Mouse (Mus musculus) common myeloid progenitor, adult 5-6 weeks (primary cell): ENCODE measurements around the gene Abhd4. TPM values are rescaled to one million over a fixed set of nuclear protein-coding genes. Genes with fewer than 3 reads are reported as not detected.
"Not testable (repeated sequence)": the region's sequence is repeated elsewhere in the genome, so short reads cannot be mapped to it uniquely, and the experiment has no call there.

Experiments
- ATAC-seq: replicated peaks from 2 replicates; pipeline ENCODE4 v1.8.0; 2016; ENCODE audit warnings: low read depth, mild to moderate bottlenecking, moderate TSS enrichment, inconsistent platforms; ENCODE audit not compliant: poor library complexity, severe bottlenecking
- total RNA-seq: library from RNA; stranded (forward); fragments of 200-1000, 187-1606 nt; gene quantifications from 2 replicates; pipeline ENCODE4 v1.2.3, GENCODE M21; 2017

Abhd4 gene
- total RNA-seq, 1 experiment from 2014 or later, result 31.5 TPM

- ATAC-seq, result no peak
Observed at GRCm38 (mm10) chr14:54221641-54222040, 32.3 kb upstream of the Abhd4 start.

GRCm38 (mm10) chr14:54222289-54222727 is 31.7 kb upstream of the Abhd4 start:
- 0 out of 2 replicates have a peak, but pooled peaks have one; percentile 16 for ATAC-seq

- no peak for ATAC-seq
Observed at GRCm38 (mm10) chr14:54223315-54224063, 30.5 kb upstream of the Abhd4 start.

GRCm38 (mm10) chr14:54224064-54224417 is 29.9 kb upstream of the Abhd4 start:
- ATAC-seq, result no peak

- ATAC-seq, result peak; percentile 55
Observed at GRCm38 (mm10) chr14:54224484-54225467, 29.2 kb upstream of the Abhd4 start.

- no peak for ATAC-seq
Observed at GRCm38 (mm10) chr14:54225725-54226124, 28.3 kb upstream of the Abhd4 start.

GRCm38 (mm10) chr14:54226911-54227811 is 26.8 kb upstream of the Abhd4 start:
- peak; percentile 66 for ATAC-seq

- peak; percentile 40 for ATAC-seq
Observed at GRCm38 (mm10) chr14:54227911-54228451, 26.0 kb upstream of the Abhd4 start.

GRCm38 (mm10) chr14:54228501-54228900 is 25.5 kb upstream of the Abhd4 start:
- no peak for ATAC-seq

- ATAC-seq, result no peak
Observed at GRCm38 (mm10) chr14:54228933-54229713, 24.9 kb upstream of the Abhd4 start.

GRCm38 (mm10) chr14:54229849-54230248 is 24.1 kb upstream of the Abhd4 start:
- ATAC-seq, result not testable (repeated sequence)

GRCm38 (mm10) chr14:54230638-54231150 is 23.3 kb upstream of the Abhd4 start:
- ATAC-seq, result no peak

- no peak for ATAC-seq
Observed at GRCm38 (mm10) chr14:54231176-54231956, 22.6 kb upstream of the Abhd4 start.

- ATAC-seq, result no peak
Observed at GRCm38 (mm10) chr14:54232143-54232542, 21.8 kb upstream of the Abhd4 start.

GRCm38 (mm10) chr14:54232811-54233558 is 21.0 kb upstream of the Abhd4 start:
- peak; percentile 86 for ATAC-seq

- ATAC-seq, result no peak
Observed at GRCm38 (mm10) chr14:54233559-54234143, 20.3 kb upstream of the Abhd4 start.
